Mouse (Mus musculus): ENCODE results near the gene Sox13. TPM values are rescaled to one million over a fixed set of nuclear protein-coding genes. Genes with fewer than 3 reads are reported as not detected.

Sox13 gene
- 12.5 and 14.1 TPM in 2 replicates for polyA plus RNA-seq (2016; fragmentation: Nextera tagmentation; extraction: Ambion mirVana)

GRCm38 (mm10) chr1:133423543-133424480 lies at the start of gene Sox13:
Gene Sox13, minus strand, starts transcription at chr1:133424377.
- Histone ChIP-seq H3K36me3 (replicated peaks) (no peaks in the 10 kb centered on the region), H3K4me3 (peak within 1 kb of the TSS; percentile 91), H3K27ac (peak within 1 kb of the TSS; percentile 95), H3K27me3 (ENCODE audit: poor library complexity, severe bottlenecking) (0 out of 2 replicates have a peak, but pooled peaks cover 8% of the 10 kb centered on the region), H3K4me1 (peaks cover 53% of the 10 kb centered on the region), H3K9me3 (0 out of 2 replicates have a peak, but pooled peaks cover under 1% of the 10 kb centered on the region)
- under 1% methylated on average over 125 of the region's 128 CpGs for WGBS
- DNase-seq (ENCODE audit: extremely low spot score, low spot score): peak; percentile 77

GRCm38 (mm10) chr1:133471556-133471955 lies 47.4 kb upstream of the Sox13 start:
- peaks cover 35% of the 10 kb centered on the region for H3K4me1 ChIP-seq
- no peaks in the 10 kb centered on the region for H3K27me3 ChIP-seq (ENCODE audit: poor library complexity, severe bottlenecking)
- no peaks in the 10 kb centered on the region; the same call in 1 of the 2 replicates for H3K9me3 ChIP-seq
- H3K4me3 ChIP-seq: no peak overlapping the region
- H3K27ac ChIP-seq: no peak overlapping the region
- 71% methylated on average over 2 of the region's 2 CpGs for WGBS
- H3K36me3 ChIP-seq (replicated peaks): no peaks in the 10 kb centered on the region
- DNase-seq (ENCODE audit: extremely low spot score, low spot score): no peak

- H3K9me3 ChIP-seq: no peaks in the 10 kb centered on the region
- H3K27ac ChIP-seq: no peak overlapping the region
- no peaks in the 10 kb centered on the region for H3K27me3 ChIP-seq (ENCODE audit: poor library complexity, severe bottlenecking)
- DNase-seq (ENCODE audit: extremely low spot score, low spot score): no peak
- no peak overlapping the region for H3K4me3 ChIP-seq
- WGBS: 80% methylated on average over 7 of the region's 7 CpGs
- no peaks in the 10 kb centered on the region for H3K36me3 ChIP-seq (replicated peaks)
- peaks cover 35% of the 10 kb centered on the region for H3K4me1 ChIP-seq
These were observed 46.9 kb upstream of the Sox13 start for GRCm38 (mm10) chr1:133471086-133471485.

GRCm38 (mm10) chr1:133470242-133471025 lies 46.3 kb upstream of the Sox13 start:
- H3K9me3 ChIP-seq: no peaks in the 10 kb centered on the region
- WGBS: 50% methylated on average over 10 of the region's 10 CpGs
- peaks cover 35% of the 10 kb centered on the region for H3K4me1 ChIP-seq
- no peak overlapping the region for H3K4me3 ChIP-seq
- no peak for DNase-seq (ENCODE audit: extremely low spot score, low spot score)
- peak overlapping the region; percentile 74 for H3K27ac ChIP-seq
- H3K36me3 ChIP-seq (replicated peaks): no peaks in the 10 kb centered on the region
- H3K27me3 ChIP-seq (ENCODE audit: poor library complexity, severe bottlenecking): no peaks in the 10 kb centered on the region

- Histone ChIP-seq H3K27me3 (ENCODE audit: poor library complexity, severe bottlenecking) (no peaks in the 10 kb centered on the region), H3K36me3 (replicated peaks) (no peaks in the 10 kb centered on the region), H3K4me1 (peaks cover 35% of the 10 kb centered on the region), H3K9me3 (no peaks in the 10 kb centered on the region), H3K27ac (no peak overlapping the region), H3K4me3 (no peak overlapping the region)
- 81% methylated on average over 4 of the region's 4 CpGs for WGBS
- DNase-seq (ENCODE audit: extremely low spot score, low spot score): no peak
These were observed 45.0 kb upstream of the Sox13 start for GRCm38 (mm10) chr1:133469213-133469612.

GRCm38 (mm10) chr1:133468751-133469150 lies 44.6 kb upstream of the Sox13 start:
- WGBS: 51% methylated on average over 6 of the region's 6 CpGs
- Histone ChIP-seq H3K27me3 (ENCODE audit: poor library complexity, severe bottlenecking) (no peaks in the 10 kb centered on the region), H3K4me3 (no peak overlapping the region), H3K9me3 (no peaks in the 10 kb centered on the region), H3K27ac (peak overlapping the region; percentile 62), H3K36me3 (replicated peaks) (no peaks in the 10 kb centered on the region), H3K4me1 (peaks cover 35% of the 10 kb centered on the region)
- no peak for DNase-seq (ENCODE audit: extremely low spot score, low spot score)

GRCm38 (mm10) chr1:133467905-133468304 lies 43.7 kb upstream of the Sox13 start:
- Histone ChIP-seq H3K27ac (peak overlapping the region; percentile 62), H3K4me3 (no peak overlapping the region), H3K4me1 (peaks cover 35% of the 10 kb centered on the region), H3K27me3 (ENCODE audit: poor library complexity, severe bottlenecking) (no peaks in the 10 kb centered on the region), H3K9me3 (no peaks in the 10 kb centered on the region), H3K36me3 (replicated peaks) (no peaks in the 10 kb centered on the region)
- 57% methylated on average over 8 of the region's 8 CpGs for WGBS
- no peak for DNase-seq (ENCODE audit: extremely low spot score, low spot score)

- Histone ChIP-seq H3K4me3 (no peak overlapping the region), H3K27me3 (ENCODE audit: poor library complexity, severe bottlenecking) (no peaks in the 10 kb centered on the region), H3K27ac (no peak overlapping the region), H3K9me3 (no peaks in the 10 kb centered on the region), H3K4me1 (peaks cover 8% of the 10 kb centered on the region), H3K36me3 (replicated peaks) (no peaks in the 10 kb centered on the region)
- no peak for DNase-seq (ENCODE audit: extremely low spot score, low spot score)
- 93% methylated on average over 5 of the region's 5 CpGs for WGBS
These were observed 39.0 kb upstream of the Sox13 start for GRCm38 (mm10) chr1:133463138-133463537.

- H3K9me3 ChIP-seq: no peaks in the 10 kb centered on the region
- no peak overlapping the region for H3K4me3 ChIP-seq
- H3K27me3 ChIP-seq (ENCODE audit: poor library complexity, severe bottlenecking): no peaks in the 10 kb centered on the region
- no peak overlapping the region for H3K27ac ChIP-seq
- no peaks in the 10 kb centered on the region for H3K4me1 ChIP-seq
- H3K36me3 ChIP-seq (replicated peaks): no peaks in the 10 kb centered on the region
- DNase-seq (ENCODE audit: extremely low spot score, low spot score): no peak
These were observed 36.8 kb upstream of the Sox13 start for GRCm38 (mm10) chr1:133460996-133461395.

GRCm38 (mm10) chr1:133456097-133456496 lies 31.9 kb upstream of the Sox13 start:
- Histone ChIP-seq H3K27me3 (ENCODE audit: poor library complexity, severe bottlenecking) (peaks cover 4% of the 10 kb centered on the region; the same call in 1 of the 2 replicates), H3K4me1 (peaks cover 19% of the 10 kb centered on the region), H3K27ac (no peak overlapping the region), H3K36me3 (replicated peaks) (no peaks in the 10 kb centered on the region), H3K4me3 (no peak overlapping the region), H3K9me3 (no peaks in the 10 kb centered on the region)
- 73% methylated on average over 2 of the region's 2 CpGs for WGBS
- no peak for DNase-seq (ENCODE audit: extremely low spot score, low spot score)

- no peak for DNase-seq (ENCODE audit: extremely low spot score, low spot score)
- H3K27me3 ChIP-seq (ENCODE audit: poor library complexity, severe bottlenecking): peaks cover 7% of the 10 kb centered on the region; the same call in 1 of the 2 replicates
- H3K4me1 ChIP-seq: peaks cover 36% of the 10 kb centered on the region
- no peaks in the 10 kb centered on the region for H3K9me3 ChIP-seq
- H3K36me3 ChIP-seq (replicated peaks): no peaks in the 10 kb centered on the region
- peak overlapping the region; percentile 77 for H3K27ac ChIP-seq
- no peak overlapping the region for H3K4me3 ChIP-seq
- WGBS: 40% methylated on average over 10 of the region's 10 CpGs
These were observed 28.5 kb upstream of the Sox13 start for GRCm38 (mm10) chr1:133452564-133453165.

GRCm38 (mm10) chr1:133451869-133452563 lies 27.8 kb upstream of the Sox13 start:
- Histone ChIP-seq H3K27me3 (ENCODE audit: poor library complexity, severe bottlenecking) (peaks cover 7% of the 10 kb centered on the region; the same call in 1 of the 2 replicates), H3K4me1 (peaks cover 36% of the 10 kb centered on the region), H3K27ac (peak overlapping the region; percentile 77), H3K9me3 (no peaks in the 10 kb centered on the region), H3K36me3 (replicated peaks) (no peaks in the 10 kb centered on the region), H3K4me3 (no peak overlapping the region)
- 51% methylated on average over 13 of the region's 13 CpGs for whole genome bisulfite sequencing
- DNase-seq (ENCODE audit: extremely low spot score, low spot score): no peak

Measured in forebrain, embryonic 10.5 days (tissue).